Mouse (Mus musculus) midbrain, postnatal 0 days (tissue): Measurements from ENCODE around the gene Adcy7. TPM values are rescaled to one million over a fixed set of nuclear protein-coding genes. Genes with fewer than 3 reads are reported as not detected.
A peak's percentile ranks its signal among the peaks of the same experiment; 100 is the strongest.

Experiments
- ATAC-seq: fragments of 200-750 bp; cut with Nextera tagmentation; 2 replicates; pipeline ENCODE4 v1.8.0; 2017; ENCODE audit warnings: moderate number of reproducible peaks, mild to moderate bottlenecking, moderate TSS enrichment, moderate library complexity; ENCODE audit not compliant: low FRiP score
- DNase-seq: peaks from one replicate; pipeline ENCODE4 v3.0.0-alpha.2; 2015; ENCODE audit warnings: low spot score
- H3K27ac ChIP-seq: fragments of 300-500 bp; sonication (generic); 2 replicates; pipeline ENCODE4 v1.5.1; 2014; ENCODE audit warnings: low read depth, mild to moderate bottlenecking, low read length, mixed read lengths
- H3K27me3 ChIP-seq: fragments of 300-500 bp; sonication (generic); 2 replicates; pipeline ENCODE4 v1.6.1; 2014; ENCODE audit warnings: low read length, control low read depth, mixed read lengths; ENCODE audit not compliant: insufficient read depth
- H3K36me3 ChIP-seq: fragments of 300-500 bp; sonication (generic); 2 replicates; pipeline ENCODE4 v1.6.1; 2014; ENCODE audit warnings: low read length, control low read depth, mixed read lengths; ENCODE audit not compliant: insufficient read depth
- H3K4me1 ChIP-seq: fragments of 300-500 bp; sonication (generic); 2 replicates; pipeline ENCODE4 v1.6.1; 2014; ENCODE audit warnings: mild to moderate bottlenecking, control low read depth, antibody characterized with exemption, low read length, mixed read lengths; ENCODE audit not compliant: insufficient read depth
- H3K4me2 ChIP-seq: fragments of 300-500 bp; sonication (generic); 2 replicates; pipeline ENCODE4 v1.6.1; 2014; ENCODE audit warnings: low read depth, mild to moderate bottlenecking, low read length, mixed read lengths; ENCODE audit not compliant: poor library complexity, severe bottlenecking
- H3K4me3 ChIP-seq: fragments of 300-500 bp; sonication (generic); 2 replicates; pipeline ENCODE4 v1.5.1; 2014; ENCODE audit warnings: low read depth, mild to moderate bottlenecking, low read length, moderate library complexity
- H3K9ac ChIP-seq: fragments of 300-500 bp; sonication (generic); replicated peaks from 2 replicates; pipeline ENCODE4 v1.6.1; 2014; ENCODE audit warnings: mild to moderate bottlenecking, low read length, moderate library complexity, mixed read lengths; ENCODE audit not compliant: poor library complexity, severe bottlenecking
- H3K9me3 ChIP-seq: fragments of 300-500 bp; sonication (generic); 2 replicates; pipeline ENCODE4 v1.6.1; 2016; ENCODE audit warnings: low read length, control low read depth
- CTCF ChIP-seq: IDR thresholded peaks from 2 replicates; pipeline ENCODE4 v1.5.1; 2016; ENCODE audit warnings: antibody characterized with exemption, mild to moderate bottlenecking
- WGBS: fragments of 180-500 bp; shearing (Covaris S2); extraction: QIAGEN DNeasy Blood & Tissue Kit; methylation state at CpG from one replicate; pipeline ENCODE4 v1.1.7; 2014; 5-methylcytosine and 5-hydroxymethylcytosine counted together
- polyA plus RNA-seq: library from polyadenylated mRNA; unstranded; fragments of >200 nt; fragmentation: Nextera tagmentation; extraction: Ambion mirVana; gene quantifications from 2 replicates; pipeline ENCODE4 v1.2.1, GENCODE M21; 2015
- total RNA-seq: library from RNA; depleted of rRNA; stranded (reverse); fragments of >200 nt; gene quantifications from 2 replicates; pipeline ENCODE4 v1.2.3, GENCODE M21; 2014; rRNA removed

Adcy7 gene
- total and polyA plus RNA-seq, 2 experiments from 2014 or later, result 11.1 to 21.4 TPM

- H3K9me3 ChIP-seq, result no peaks in the 10 kb centered on the region
- no peaks in the 10 kb centered on the region for H3K36me3 ChIP-seq
- H3K4me1 ChIP-seq, result no peaks in the 10 kb centered on the region
- WGBS, result 64% methylated on average over 3 of the region's 3 CpGs
- no peak for TF ChIP-seq CTCF
- DNase-seq (peak; percentile 39), ATAC-seq (no peak)
- H3K9ac ChIP-seq, result no peak overlapping the region
- H3K27me3 ChIP-seq, result no peaks in the 10 kb centered on the region
- no peak overlapping the region for H3K4me2 ChIP-seq
- H3K4me3 ChIP-seq, result no peak overlapping the region
- no peak overlapping the region for H3K27ac ChIP-seq
Observed at GRCm38 (mm10) chr8:88369805-88370204, 97.6 kb downstream of the Adcy7 start.

GRCm38 (mm10) chr8:88371522-88371921, 99.3 kb downstream of the Adcy7 start:
- no peak overlapping the region for H3K27ac ChIP-seq
- no peaks in the 10 kb centered on the region for H3K36me3 ChIP-seq
- H3K4me2 ChIP-seq, result no peak overlapping the region
- H3K27me3 ChIP-seq, result no peaks in the 10 kb centered on the region
- TF ChIP-seq CTCF, result no peak
- no peak overlapping the region for H3K9ac ChIP-seq
- no peaks in the 10 kb centered on the region for H3K9me3 ChIP-seq
- DNase-seq, result no peak
- ATAC-seq, result no peak
- H3K4me3 ChIP-seq, result no peak overlapping the region
- WGBS, result 80% methylated on average over 2 of the region's 2 CpGs
- 0 out of 2 replicates have a peak, but pooled peaks cover under 1% of the 10 kb centered on the region for H3K4me1 ChIP-seq

- H3K9ac ChIP-seq, result no peak overlapping the region
- DNase-seq (peak; percentile 86), ATAC-seq (peak; percentile 72)
- H3K36me3 ChIP-seq, result no peaks in the 10 kb centered on the region
- no peak overlapping the region for H3K4me3 ChIP-seq
- H3K27me3 ChIP-seq, result no peaks in the 10 kb centered on the region
- WGBS, result 44% methylated on average over 19 of the region's 19 CpGs
- H3K4me2 ChIP-seq, result no peak overlapping the region
- no peak for TF ChIP-seq CTCF
- H3K9me3 ChIP-seq, result no peaks in the 10 kb centered on the region
- peaks cover 6% of the 10 kb centered on the region; the same call in 1 of the 2 replicates for H3K4me1 ChIP-seq
- H3K27ac ChIP-seq, result no peak overlapping the region
Observed at GRCm38 (mm10) chr8:88376836-88377582, 104.8 kb downstream of the Adcy7 start.

Other genes with a start within 250 kb of the Adcy7 start
- 24.8 and 33.1 TPM in 2 replicates for gene Cnep1r1, start 153.6 kb upstream of the Adcy7 start, total RNA-seq
- gene Cnep1r1, start 153.6 kb upstream of the Adcy7 start, polyA plus RNA-seq, result 22.2 and 22.3 TPM in 2 replicates
- gene Heatr3, start 134.5 kb upstream of the Adcy7 start, total RNA-seq, result 38.0 and 43.4 TPM in 2 replicates
- 26.9 and 27.7 TPM in 2 replicates for gene Heatr3, start 134.5 kb upstream of the Adcy7 start, polyA plus RNA-seq
- 34.9 and 36.9 TPM in 2 replicates for gene Tent4b, start 73.2 kb upstream of the Adcy7 start, total RNA-seq
- gene Tent4b, start 73.2 kb upstream of the Adcy7 start, polyA plus RNA-seq, result 7.9 and 8.9 TPM in 2 replicates
- gene Brd7, start 89.8 kb downstream of the Adcy7 start, total RNA-seq, result 29.7 and 35.6 TPM in 2 replicates
- gene Brd7, start 89.8 kb downstream of the Adcy7 start, polyA plus RNA-seq, result 55.0 and 60.7 TPM in 2 replicates
- 36.9 and 48.9 TPM in 2 replicates for gene Nkd1, start 249.0 kb downstream of the Adcy7 start, total RNA-seq
- 35.7 and 36.4 TPM in 2 replicates for gene Nkd1, start 249.0 kb downstream of the Adcy7 start, polyA plus RNA-seq